Mouse (Mus musculus) heart, postnatal 0 days (tissue): ENCODE results near the gene Adra1b.

ENCODE experiments used
- CTCF ChIP-seq: IDR thresholded peaks from 2 replicates; pipeline ENCODE4 v1.5.1; 2016; ENCODE audit warnings: antibody characterized with exemption, control low read depth, low read depth
- EP300 ChIP-seq: IDR thresholded peaks from 2 replicates; pipeline ENCODE4 v1.6.1; 2016; ENCODE audit warnings: antibody characterized with exemption, low read depth

GRCm38 (mm10) chr11:43911646-43912045 lies 10.6 kb upstream of the Adra1b start:
- TF ChIP-seq EP300 = no peak
- no peak for TF ChIP-seq CTCF
